In genomic region chr13:3644871-3645270, GRCm38 (mm10) we compare ENCODE assay signal across 17 mouse cellular contexts. TPM values are rescaled to one million over a fixed set of nuclear protein-coding genes. Genes with fewer than 3 reads are reported as not detected.
DNase-seq lines count a peak whose midpoint lies in the region; ATAC-seq and TF ChIP-seq lines count a peak whose summit lies in the region.
"Had no signal": no experiment of that assay in that cellular context is flagged by ENCODE, and none has a peak within 500 bp of the region (broad histone marks: within the 10 kb centered on the region; RNA-seq: fewer than 3 reads in every experiment).

No protein-coding gene starts in this region.

- no peaks in the 10 kb centered on the region for H3K9me3 ChIP-seq in liver, embryonic 14.5 days (ENCODE audit: control insufficient read depth, low read length)
- no peaks in the 10 kb centered on the region for H3K9me3 ChIP-seq in intestine, embryonic 16.5 days (ENCODE audit: control insufficient read depth, low read length)
- H3K9me3 ChIP-seq in lung, embryonic 16.5 days (ENCODE audit: control insufficient read depth, low read length) = no peaks in the 10 kb centered on the region
- H3K9me3 ChIP-seq in stomach, embryonic 15.5 days = no peaks in the 10 kb centered on the region
- H3K9me3 ChIP-seq: embryonic facial prominence, embryonic 13.5 days; forebrain, embryonic 10.5 days; limb, embryonic 12.5 days had no signal

- no peaks in the 10 kb centered on the region for H3K27me3 ChIP-seq in liver, embryonic 14.5 days (ENCODE audit: control insufficient read depth, insufficient read depth, low read length)
- no peaks in the 10 kb centered on the region for H3K27me3 ChIP-seq in intestine, embryonic 16.5 days (replicated peaks; ENCODE audit: control insufficient read depth, insufficient read depth, low read length)
- H3K27me3 ChIP-seq in lung, embryonic 16.5 days (ENCODE audit: control insufficient read depth, insufficient read depth, low read depth, low read length) = no peaks in the 10 kb centered on the region
- H3K27me3 ChIP-seq in stomach, embryonic 15.5 days (replicated peaks) = no peaks in the 10 kb centered on the region
- H3K27me3 ChIP-seq: embryonic facial prominence, embryonic 13.5 days; limb, embryonic 12.5 days; Patski had no signal

- no peak for TF ChIP-seq CTCF in liver, embryonic 14.5 days (IDR thresholded peaks at IDR 0.05; ENCODE audit: low read depth)

- ATAC-seq in liver, embryonic 14.5 days (ENCODE audit: insufficient read depth) = 0 out of 2 replicates have a peak, but pooled peaks have one; percentile 37
- ATAC-seq in intestine, embryonic 16.5 days = peak; percentile 78
- peak; percentile 79 for ATAC-seq in lung, embryonic 16.5 days (ENCODE audit: low read depth)
- ATAC-seq in stomach, embryonic 15.5 days (ENCODE audit: insufficient read depth, low FRiP score, low read depth) = peak; percentile 77
- ATAC-seq: activated CD4-positive, CD25-positive, alpha-beta regulatory T cell, adult 4 months; Patski had no signal

- 65% methylated on average over 5 of the region's 5 CpGs for WGBS in liver, embryonic 14.5 days (ENCODE audit: insufficient replicate concordance)
- WGBS in intestine, embryonic 16.5 days = 68% methylated on average over 5 of the region's 5 CpGs
- 67% methylated on average over 5 of the region's 5 CpGs for WGBS in lung, embryonic 16.5 days
- WGBS in stomach, embryonic 15.5 days = 75% methylated on average over 5 of the region's 5 CpGs

- no peak overlapping the region for H3K4me3 ChIP-seq in liver, embryonic 14.5 days (ENCODE audit: insufficient read depth in 1 of 2, low read depth in 2 of 2, low read length in 2 of 2)
- no peak overlapping the region for H3K4me3 ChIP-seq in intestine, embryonic 16.5 days (ENCODE audit: low read length)
- H3K4me3 ChIP-seq in lung, embryonic 16.5 days (ENCODE audit: low read length) = no peak overlapping the region
- H3K4me3 ChIP-seq in stomach, embryonic 15.5 days (replicated peaks) = no peak overlapping the region
- H3K4me3 ChIP-seq: embryonic facial prominence, embryonic 13.5 days; forebrain, embryonic 10.5 days; gastrocnemius, adult 2 months; limb, embryonic 12.5 days had no signal

- H3K4me2 ChIP-seq in liver, embryonic 14.5 days (ENCODE audit: low read depth) = no peak overlapping the region
- H3K4me2 ChIP-seq in intestine, embryonic 16.5 days (ENCODE audit: low read depth, low read length) = no peak overlapping the region
- no peak overlapping the region for H3K4me2 ChIP-seq in lung, embryonic 16.5 days (ENCODE audit: low read depth, low read length)
- 0 out of 2 replicates have a peak overlapping the region, but pooled peaks have one; percentile 3 for H3K4me2 ChIP-seq in stomach, embryonic 15.5 days
- H3K4me2 ChIP-seq: embryonic facial prominence, embryonic 13.5 days; limb, embryonic 12.5 days had no signal

- TF ChIP-seq EP300 in liver, embryonic 14.5 days (IDR thresholded peaks at IDR 0.05; ENCODE audit: low read depth) = no peak

- H3K4me1 ChIP-seq in liver, embryonic 14.5 days (replicated peaks; ENCODE audit: control insufficient read depth in 2 of 2, insufficient read depth in 2 of 2, low read length in 1 of 2) = peaks cover 0 to 8% of the 10 kb centered on the region in 2 experiments; a peak in 1 of 4 replicates
- H3K4me1 ChIP-seq in intestine, embryonic 16.5 days (ENCODE audit: control insufficient read depth, insufficient read depth, low read length) = no peaks in the 10 kb centered on the region
- H3K4me1 ChIP-seq in lung, embryonic 16.5 days (replicated peaks; ENCODE audit: control insufficient read depth, insufficient read depth, low read length) = no peaks in the 10 kb centered on the region; the same call in 1 of the 2 replicates
- 0 out of 2 replicates have a peak, but pooled peaks cover 6% of the 10 kb centered on the region for H3K4me1 ChIP-seq in stomach, embryonic 15.5 days
- H3K4me1 ChIP-seq: embryonic facial prominence, embryonic 13.5 days; forebrain, embryonic 10.5 days; limb, embryonic 12.5 days had no signal

- no peak overlapping the region for H3K9ac ChIP-seq in liver, embryonic 14.5 days (replicated peaks)
- no peak overlapping the region for H3K9ac ChIP-seq in intestine, embryonic 16.5 days (ENCODE audit: low read depth, low read length)
- no peak overlapping the region for H3K9ac ChIP-seq in lung, embryonic 16.5 days (ENCODE audit: low read length)
- H3K9ac ChIP-seq in stomach, embryonic 15.5 days = no peak overlapping the region
- H3K9ac ChIP-seq: embryonic facial prominence, embryonic 13.5 days; limb, embryonic 12.5 days had no signal

- no peak for DNase-seq in liver, embryonic 14.5 days (ENCODE audit: low read depth in 3 of 3, low spot score in 3 of 3)
- no peak for DNase-seq in liver
- no peak for DNase-seq in B cell, adult 2 months
- no peak for DNase-seq in cerebellum, postnatal 25 days
- DNase-seq: adrenal gland, postnatal 25 days; cerebellum, adult 18-20 months; gastrocnemius, adult 2 months; right cerebral cortex, postnatal 14 days; thymus, postnatal 25 days had no signal

- H3K36me3 ChIP-seq in liver, embryonic 14.5 days (replicated peaks; ENCODE audit: control insufficient read depth, insufficient read depth, low read depth) = no peaks in the 10 kb centered on the region
- 0 out of 2 replicates have a peak, but pooled peaks cover 3% of the 10 kb centered on the region for H3K36me3 ChIP-seq in intestine, embryonic 16.5 days (ENCODE audit: control insufficient read depth, insufficient read depth, low read length)
- no peaks in the 10 kb centered on the region for H3K36me3 ChIP-seq in lung, embryonic 16.5 days (ENCODE audit: control insufficient read depth, insufficient read depth, low read length)
- H3K36me3 ChIP-seq in stomach, embryonic 15.5 days = peaks cover 6% of the 10 kb centered on the region; the same call in 1 of the 2 replicates

- H3K27ac ChIP-seq in liver, embryonic 14.5 days = no peak overlapping the region
- H3K27ac ChIP-seq in intestine, embryonic 16.5 days (ENCODE audit: low read length) = 0 out of 2 replicates have a peak overlapping the region, but pooled peaks have one; percentile 9
- no peak overlapping the region; the same call in 1 of the 2 replicates for H3K27ac ChIP-seq in lung, embryonic 16.5 days (ENCODE audit: low read length)
- H3K27ac ChIP-seq in stomach, embryonic 15.5 days = peak overlapping the region; percentile 44
- H3K27ac ChIP-seq: embryonic facial prominence, embryonic 13.5 days; forebrain, embryonic 10.5 days; gastrocnemius, adult 2 months; limb, embryonic 12.5 days had no signal

RNA-seq across cellular contexts. Expression of gene Asb13, which starts 11.0 kb away (rescaled TPM):
- polyA plus RNA-seq in liver, embryonic 14.5 days (2012; rRNA removed) = 2.3 TPM in 2 replicates
- 1.6 and 1.7 TPM in 2 replicates for polyA plus RNA-seq in liver, embryonic 14.5 days (2014; fragmentation: Nextera tagmentation; extraction: Ambion mirVana)
- polyA plus RNA-seq in intestine, embryonic 16.5 days (2015; fragmentation: Nextera tagmentation; extraction: Ambion mirVana) = 6.8 and 6.9 TPM in 2 replicates
- 9.4 and 10.3 TPM in 2 replicates for polyA plus RNA-seq in lung, embryonic 16.5 days (2015; fragmentation: Nextera tagmentation; extraction: Ambion mirVana)
- polyA plus RNA-seq in stomach, embryonic 15.5 days (2015; fragmentation: Nextera tagmentation; extraction: Ambion mirVana) = 10.8 and 14.1 TPM in 2 replicates

RNA-seq across cellular contexts. Expression of gene Fam208b, which starts 34.0 kb away (rescaled TPM):
- 2.5 and 4.2 TPM in 2 replicates for polyA plus RNA-seq in liver, embryonic 14.5 days (2012; rRNA removed)
- polyA plus RNA-seq in liver, embryonic 14.5 days (2014; fragmentation: Nextera tagmentation; extraction: Ambion mirVana) = 3.5 and 5.2 TPM in 2 replicates
- polyA plus RNA-seq in intestine, embryonic 16.5 days (2015; fragmentation: Nextera tagmentation; extraction: Ambion mirVana) = 7.2 and 7.3 TPM in 2 replicates
- polyA plus RNA-seq in lung, embryonic 16.5 days (2015; fragmentation: Nextera tagmentation; extraction: Ambion mirVana) = 10.1 and 10.4 TPM in 2 replicates
- polyA plus RNA-seq in stomach, embryonic 15.5 days (2015; fragmentation: Nextera tagmentation; extraction: Ambion mirVana) = 11.4 and 12.3 TPM in 2 replicates

Comparison
In these comparisons a context has a peak if more than half of its experiments do, and no peak if none do; other contexts are left out.
1. H3K27ac ChIP-seq: peak in intestine, embryonic 16.5 days (single experiment) and stomach, embryonic 15.5 days (single experiment); none in liver, embryonic 14.5 days (single experiment) and lung, embryonic 16.5 days (single experiment).
2. Peak in every context shown above with its lines, with median percentiles within 50 percentile points of each other: ATAC-seq.